Mouse (Mus musculus) bone marrow, adult 2 months (tissue): ENCODE results near the gene Zfp503. TPM values are rescaled to one million over a fixed set of nuclear protein-coding genes. Genes with fewer than 3 reads are reported as not detected.

Experiments
- H3K27ac ChIP-seq: fragments of 200-500 bp; 2 replicates; pipeline ENCODE4 v1.5.1; 2012; ENCODE audit warnings: low read depth, mild to moderate bottlenecking, control low read depth, inconsistent platforms, low read length; ENCODE audit not compliant: control insufficient read depth, poor library complexity, insufficient read depth
- H3K4me1 ChIP-seq: fragments of 200-500 bp; 2 replicates; pipeline ENCODE4 v1.6.1; 2011; ENCODE audit warnings: low read length; ENCODE audit not compliant: control insufficient read depth, insufficient read depth
- H3K4me3 ChIP-seq: fragments of 200-500 bp; replicated peaks from 2 replicates; pipeline ENCODE3; 2011; ENCODE audit warnings: mild to moderate bottlenecking, low read depth, low read length, control low read depth; ENCODE audit not compliant: control insufficient read depth
- CTCF ChIP-seq: fragments of 200-500 bp; IDR thresholded peaks from 2 replicates; pipeline ENCODE4 v1.5.1; 2011; ENCODE audit warnings: low read length, control low read depth; ENCODE audit not compliant: control insufficient read depth, insufficient read depth
- POLR2A ChIP-seq: fragments of 200-500 bp; IDR thresholded peaks from 2 replicates; pipeline ENCODE4 v1.6.1; 2011; ENCODE audit warnings: low read depth, mild to moderate bottlenecking, control low read depth, low read length, borderline replicate concordance; ENCODE audit not compliant: control insufficient read depth
- WGBS: fragments of 180-500 bp; shearing (Covaris S2); methylation state at CpG from one replicate; pipeline ENCODE4 v1.1.7; 2018; 5-methylcytosine and 5-hydroxymethylcytosine counted together
- polyA plus RNA-seq: library from polyadenylated mRNA; stranded (reverse); fragments of >200 nt; gene quantifications from 2 replicates; pipeline ENCODE4 v1.2.4, GENCODE M21; 2011; ENCODE audit warnings: low replicate concordance; ENCODE audit not compliant: missing spikeins, insufficient read depth, insufficient read length

The Zfp503 gene
- polyA plus RNA-seq, 1 experiment, result 0.95 TPM

DNA sequence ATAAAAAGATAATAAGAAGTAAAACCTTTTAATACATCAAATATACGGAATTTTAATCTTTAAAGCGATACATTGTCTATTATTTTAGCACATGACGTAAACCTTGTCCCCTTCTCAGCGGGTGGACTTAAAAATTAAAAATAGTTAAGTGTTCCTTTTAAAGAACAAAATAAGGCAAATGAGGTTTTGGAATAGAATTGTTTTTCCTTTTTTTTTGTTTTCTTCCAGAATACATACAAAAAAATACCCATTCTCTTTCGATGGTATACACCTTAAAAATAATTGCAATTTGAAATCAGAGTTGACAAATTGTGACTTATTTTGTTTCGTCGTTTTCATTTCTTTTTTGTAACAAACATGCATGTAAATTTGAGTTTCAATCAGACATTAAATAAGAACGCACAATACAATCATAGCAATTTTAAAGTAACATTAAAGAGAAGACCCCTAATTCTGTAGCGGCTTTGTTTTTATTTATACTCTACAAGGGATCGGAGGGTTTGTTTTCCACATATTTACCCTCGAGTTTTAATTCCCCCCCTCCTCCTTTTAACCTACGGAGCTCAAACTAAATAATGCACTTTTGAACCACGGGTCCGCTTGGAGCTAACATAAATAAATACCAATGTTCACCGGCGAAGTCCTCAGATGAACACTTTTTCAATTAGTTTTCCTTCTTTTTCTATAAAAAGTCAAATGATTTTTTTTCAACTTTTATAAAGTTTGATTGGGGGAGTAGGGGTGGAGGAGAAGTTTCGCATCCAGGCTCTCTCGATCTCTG is 5.3 kb downstream of the Zfp503 start:
- TF ChIP-seq POLR2A, result no peak
- WGBS, result 32% methylated on average over 18 of the region's 18 CpGs
- no peak overlapping the region for H3K27ac ChIP-seq
- no peak overlapping the region for H3K4me3 ChIP-seq
- H3K4me1 ChIP-seq, result no peaks in the 10 kb centered on the region

DNA sequence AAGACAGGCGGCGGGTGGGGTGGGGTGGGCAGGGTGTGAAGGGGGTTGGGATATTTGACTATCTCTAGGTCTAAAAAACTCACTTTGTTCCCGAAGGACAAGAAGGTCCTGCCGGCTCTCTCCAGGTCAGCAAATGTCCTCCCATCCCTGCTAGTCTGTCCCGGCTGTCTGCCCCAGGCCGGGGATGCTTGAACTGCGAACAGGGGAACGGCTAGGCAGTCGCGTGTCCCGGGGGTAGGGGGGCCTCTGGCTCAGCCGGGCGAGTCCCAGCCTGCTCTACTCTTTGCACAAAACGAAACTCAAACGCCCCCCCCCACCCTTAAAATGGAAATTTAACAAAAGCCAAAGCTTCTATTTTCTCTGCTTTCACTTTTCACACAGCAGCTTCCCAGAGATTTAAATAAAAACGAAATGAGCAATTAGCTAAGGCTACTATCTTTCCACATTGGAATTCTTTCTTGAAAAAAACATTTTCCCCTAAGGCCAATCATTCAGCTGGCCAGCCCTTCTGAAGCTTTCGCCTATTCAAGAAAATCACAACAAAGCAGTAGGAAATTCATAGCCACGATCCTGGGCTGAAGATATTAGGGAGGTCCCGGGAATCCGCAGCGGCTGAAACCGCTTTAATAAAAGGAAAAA is 6.0 kb downstream of the Zfp503 start:
- Histone ChIP-seq H3K27ac (no peak overlapping the region), H3K4me1 (no peaks in the 10 kb centered on the region), H3K4me3 (no peak overlapping the region)
- TF ChIP-seq POLR2A, result no peak
- TF ChIP-seq CTCF, result no peak
- 6% methylated on average over 22 of the region's 22 CpGs for WGBS

DNA sequence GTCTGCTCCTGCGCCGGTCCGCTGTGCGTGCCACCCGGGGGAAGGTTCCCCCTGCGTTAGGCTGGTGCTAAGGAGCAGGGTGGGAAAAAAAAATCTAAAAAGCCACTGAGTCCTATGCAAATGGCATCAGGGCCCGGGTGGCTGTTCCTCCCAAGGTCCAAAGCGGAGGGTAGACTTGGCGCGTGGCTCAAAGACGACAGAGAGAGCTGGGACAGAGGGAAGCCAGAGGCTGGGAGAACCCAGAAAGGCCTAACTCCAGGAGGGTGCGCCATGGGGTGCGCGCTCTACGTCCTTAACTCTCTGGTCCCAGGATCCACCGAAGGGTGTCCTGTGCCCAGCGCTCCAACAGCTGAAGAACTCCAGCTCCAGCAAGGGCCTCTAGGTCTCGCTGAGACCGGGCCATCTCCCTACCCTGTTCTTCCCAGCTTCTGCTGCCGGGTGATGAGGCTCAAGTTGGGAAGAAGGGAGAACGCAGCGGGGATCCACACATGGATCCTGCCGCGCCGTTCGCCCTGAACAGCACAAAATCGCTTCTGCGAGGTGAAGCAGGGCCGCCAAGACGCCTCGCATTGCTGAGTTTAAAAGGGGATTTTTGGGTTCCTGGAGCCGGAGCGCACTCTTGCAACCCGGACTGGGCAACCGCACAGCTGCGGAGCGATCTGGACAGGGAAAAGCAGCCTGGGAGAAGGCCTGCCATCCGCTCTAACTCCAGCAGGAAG is 6.7 kb downstream of the Zfp503 start:
- TF ChIP-seq POLR2A (no peak), CTCF (no peak)
- H3K4me1 ChIP-seq, result no peaks in the 10 kb centered on the region
- 7% methylated on average over 38 of the region's 38 CpGs for WGBS
- no peak overlapping the region for H3K27ac ChIP-seq
- no peak overlapping the region for H3K4me3 ChIP-seq

DNA sequence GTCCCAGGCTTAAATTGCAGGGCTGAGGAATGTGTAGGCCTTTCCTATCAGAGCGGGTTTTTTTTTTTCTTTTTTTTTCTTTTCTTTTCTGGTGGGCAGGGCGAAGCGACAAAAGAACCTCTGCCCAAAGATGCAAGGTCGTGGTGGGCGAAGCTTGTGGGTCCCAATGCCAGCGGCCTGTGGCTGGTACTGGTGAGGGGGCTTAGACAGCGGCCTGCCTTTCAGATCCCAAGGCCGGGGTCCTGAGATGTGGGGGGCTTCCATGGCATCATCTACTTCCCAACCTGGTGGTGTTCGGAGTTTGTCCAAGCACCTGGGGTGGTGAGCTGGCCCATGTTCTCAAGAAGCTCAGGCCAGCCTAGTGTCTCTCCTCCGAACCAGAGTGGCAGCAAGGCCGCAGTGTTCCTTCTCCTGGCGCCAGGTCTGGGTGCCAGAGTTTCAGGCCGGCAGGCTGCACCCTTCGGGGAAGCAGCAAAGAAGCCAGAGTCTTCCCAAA is 7.3 kb downstream of the Zfp503 start:
- TF ChIP-seq CTCF, result no peak
- no peak for TF ChIP-seq POLR2A
- Histone ChIP-seq H3K4me1 (no peaks in the 10 kb centered on the region), H3K27ac (no peak overlapping the region), H3K4me3 (no peak overlapping the region)
- WGBS, result 44% methylated on average over 14 of the region's 14 CpGs

DNA sequence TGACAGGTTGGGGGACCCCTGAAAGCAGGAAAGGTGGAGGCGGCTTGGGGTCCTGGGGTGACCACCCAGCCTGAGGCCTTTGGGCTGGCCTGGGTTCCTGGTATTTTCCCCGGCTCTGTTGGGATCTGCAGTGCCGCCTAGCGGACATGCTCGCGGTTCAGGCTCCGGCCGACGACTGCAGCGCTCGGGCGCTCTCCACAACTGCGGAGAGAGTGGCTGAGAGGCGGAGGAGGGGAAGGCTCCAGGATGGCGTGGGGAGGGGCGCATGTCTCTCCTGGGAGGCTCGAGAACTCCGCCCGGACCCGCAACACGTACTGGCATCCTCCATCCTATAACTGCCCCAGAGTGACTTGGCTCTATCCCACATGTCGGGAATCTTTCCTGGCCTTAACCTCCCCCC is 7.9 kb downstream of the Zfp503 start:
- 2% methylated on average over 22 of the region's 22 CpGs for WGBS
- no peak for TF ChIP-seq POLR2A
- TF ChIP-seq CTCF, result peak; percentile 64
- H3K27ac ChIP-seq, result no peak overlapping the region
- H3K4me1 ChIP-seq, result no peaks in the 10 kb centered on the region
- no peak overlapping the region for H3K4me3 ChIP-seq

DNA sequence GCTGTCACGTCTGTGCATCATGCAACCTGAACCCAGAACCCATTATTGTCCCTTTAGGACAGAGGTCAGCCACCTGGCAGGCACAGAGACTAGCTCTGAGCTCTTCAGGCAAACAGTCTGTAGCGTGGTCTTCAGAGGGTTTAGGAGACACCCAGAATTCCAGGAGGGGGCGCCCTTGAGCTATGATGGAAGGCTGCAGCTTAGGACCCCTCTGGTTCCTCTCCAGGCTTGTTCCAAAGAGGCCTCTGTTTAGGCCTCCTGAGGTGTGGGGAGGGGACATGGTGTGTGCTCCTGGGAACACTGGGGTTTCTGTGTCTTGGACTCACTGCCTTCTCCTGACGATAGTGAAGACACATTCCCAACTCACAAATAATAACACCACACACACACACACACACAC is 20.4 kb downstream of the Zfp503 start:
- Histone ChIP-seq H3K27ac (no peak overlapping the region), H3K4me1 (no peaks in the 10 kb centered on the region), H3K4me3 (no peak overlapping the region)
- no peak for TF ChIP-seq POLR2A
- peak; percentile 45 for TF ChIP-seq CTCF
- WGBS, result 50% methylated on average over 4 of the region's 4 CpGs

DNA sequence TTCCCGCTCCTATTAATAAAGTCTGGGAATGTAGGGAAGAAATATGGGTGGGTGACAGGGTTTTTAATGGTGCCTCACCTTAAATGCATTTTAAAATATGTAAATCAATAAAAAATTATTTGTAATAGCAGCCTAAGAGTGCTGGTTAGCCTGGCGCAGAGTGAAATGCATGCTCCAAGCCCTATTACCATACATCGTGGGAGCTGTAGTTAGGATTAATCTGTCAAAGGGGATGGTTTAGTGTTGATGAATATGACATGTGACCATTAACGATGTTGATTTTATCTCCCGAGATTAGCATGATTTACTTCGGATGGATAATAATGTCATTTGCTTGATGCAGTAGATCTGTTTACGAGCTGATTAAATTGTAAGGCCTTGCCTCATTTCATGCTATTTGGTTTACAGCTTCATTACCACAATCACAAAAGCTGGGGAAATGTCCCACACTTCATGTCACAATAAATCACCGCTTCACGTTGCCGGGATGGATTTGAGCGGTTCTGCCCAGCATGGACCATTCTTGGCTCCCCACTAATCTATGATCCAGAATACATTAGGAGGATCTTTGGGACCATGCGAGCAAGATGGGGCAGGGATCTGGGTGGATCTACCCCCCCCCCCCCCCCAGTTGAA is 21.9 kb downstream of the Zfp503 start:
- Histone ChIP-seq H3K27ac (no peak overlapping the region), H3K4me1 (no peaks in the 10 kb centered on the region), H3K4me3 (no peak overlapping the region)
- WGBS, result 79% methylated on average over 12 of the region's 12 CpGs
- TF ChIP-seq CTCF, result no peak
- no peak for TF ChIP-seq POLR2A

DNA sequence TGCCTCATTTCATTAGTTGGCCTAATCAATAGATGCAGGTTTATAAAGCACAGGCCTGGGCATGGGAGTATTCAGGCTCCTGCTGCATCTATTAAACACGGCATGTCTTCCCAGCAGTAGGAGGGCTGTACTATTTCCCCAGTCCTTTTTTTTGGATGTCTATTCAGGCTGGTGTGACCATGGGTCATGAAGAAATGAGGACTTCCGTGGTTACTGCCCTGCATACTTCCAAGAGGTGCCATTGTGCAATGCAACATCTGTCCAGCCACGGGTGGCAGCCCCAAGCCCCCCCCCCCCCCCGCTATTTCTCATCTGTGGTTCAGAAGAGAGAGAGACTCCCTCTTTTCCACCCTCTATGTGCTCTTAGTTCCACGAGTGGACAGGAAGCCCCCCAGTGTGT is 23.1 kb downstream of the Zfp503 start:
- Histone ChIP-seq H3K27ac (no peak overlapping the region), H3K4me1 (no peaks in the 10 kb centered on the region), H3K4me3 (no peak overlapping the region)
- WGBS, result 24% methylated on average over 5 of the region's 5 CpGs
- no peak for TF ChIP-seq POLR2A
- TF ChIP-seq CTCF, result no peak

DNA sequence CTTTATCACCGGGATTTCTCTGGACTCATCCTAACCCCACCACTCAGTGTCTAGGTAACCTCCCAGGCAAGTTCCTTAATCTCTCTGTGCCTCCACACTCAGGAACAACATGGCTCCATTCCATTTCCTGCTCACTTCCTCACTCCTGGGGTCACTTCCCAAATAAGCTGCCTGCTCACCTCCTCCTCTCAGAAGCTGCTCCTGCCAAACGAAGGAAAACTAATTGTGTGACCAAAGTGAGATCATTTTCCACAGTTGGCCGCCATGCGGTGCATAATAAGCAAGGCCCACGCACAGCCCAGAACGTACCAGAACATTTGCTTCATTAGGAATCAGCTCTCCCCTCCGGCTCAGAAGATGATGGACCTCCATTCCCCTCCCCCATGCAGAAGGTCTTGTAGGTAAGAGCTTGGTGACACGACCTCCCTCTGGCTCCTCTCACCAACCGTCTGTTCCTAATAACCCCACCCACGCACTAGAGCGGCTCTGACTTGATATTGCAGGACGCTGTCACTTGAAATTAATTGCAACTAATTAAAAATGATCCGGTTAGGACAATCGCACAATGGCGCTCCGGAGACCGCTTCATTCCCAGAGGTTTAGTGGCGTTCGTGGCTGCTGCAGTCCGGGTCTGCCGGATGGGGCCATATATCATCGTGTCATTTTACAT is 26.9 kb downstream of the Zfp503 start:
- WGBS, result 64% methylated on average over 22 of the region's 22 CpGs
- no peak for TF ChIP-seq CTCF
- TF ChIP-seq POLR2A, result no peak
- H3K4me3 ChIP-seq, result no peak overlapping the region
- no peak overlapping the region for H3K27ac ChIP-seq
- no peaks in the 10 kb centered on the region for H3K4me1 ChIP-seq
